ENCODE assay signal across 9 mouse cellular contexts in the genomic region with DNA sequence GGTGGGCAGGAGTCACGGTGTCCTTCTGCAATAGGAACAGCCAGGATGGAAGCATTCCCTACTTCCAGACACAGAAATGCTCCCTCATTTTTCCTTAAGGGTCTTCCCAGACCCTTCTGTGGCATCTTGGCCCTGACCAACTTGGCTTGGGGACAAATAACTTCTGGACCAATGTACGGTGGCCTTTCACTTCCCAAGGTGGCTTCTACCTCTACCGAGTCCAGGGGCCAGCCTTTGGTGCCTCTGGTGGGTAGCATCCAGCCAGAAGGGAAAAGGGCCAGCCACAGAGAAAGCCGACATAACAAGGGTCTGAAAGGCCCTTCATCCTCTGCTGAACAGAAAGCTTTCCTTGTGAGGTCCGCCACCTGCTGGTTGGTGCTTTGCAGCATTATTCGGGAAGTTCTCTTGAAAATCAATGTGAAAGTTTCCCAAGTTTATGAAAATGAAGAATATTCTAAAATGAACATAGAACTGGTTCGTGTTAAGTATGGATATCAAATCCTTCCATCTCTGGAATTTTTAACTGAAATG. TPM values are rescaled to one million over a fixed set of nuclear protein-coding genes. Genes with fewer than 3 reads are reported as not detected.
DNase-seq lines count a peak whose midpoint lies in the region; ATAC-seq and TF ChIP-seq lines count a peak whose summit lies in the region.
"Had no signal": no experiment of that assay in that cellular context is flagged by ENCODE, and none has a peak within 500 bp of the region (broad histone marks: within the 10 kb centered on the region; RNA-seq: fewer than 3 reads in every experiment).

No protein-coding gene starts in this region.

- H3K27me3 ChIP-seq in kidney, embryonic 15.5 days: no peaks in the 10 kb centered on the region
- H3K27me3 ChIP-seq in hindbrain, postnatal 0 days (ENCODE audit: insufficient read depth, low read length): no peaks in the 10 kb centered on the region

- TF ChIP-seq CTCF in bone marrow, adult 2 months (IDR thresholded peaks at IDR 0.05; ENCODE audit: control insufficient read depth, insufficient read depth, low read length): peak; percentile 66
- peak; percentile 91 for TF ChIP-seq CTCF in hindbrain, postnatal 0 days (IDR thresholded peaks at IDR 0.05; ENCODE audit: low read depth)

- H3K4me1 ChIP-seq in kidney, embryonic 15.5 days: peaks cover 28% of the 10 kb centered on the region
- H3K4me1 ChIP-seq in bone marrow, adult 2 months (ENCODE audit: control insufficient read depth, insufficient read depth, low read length): no peaks in the 10 kb centered on the region; the same call in 1 of the 2 replicates
- 0 out of 2 replicates have a peak, but pooled peaks cover under 1% of the 10 kb centered on the region for H3K4me1 ChIP-seq in hindbrain, postnatal 0 days (ENCODE audit: insufficient read depth, low read length)

- DNase-seq in kidney, adult 11 months: peak; percentile 53
- DNase-seq in hindbrain, postnatal 0 days (ENCODE audit: low spot score): peak; percentile 91
- peak; percentile 63 for DNase-seq in left cerebral cortex, postnatal 36 days (ENCODE audit: low spot score in 2 of 2)
- peak; percentile 87 for DNase-seq in retina, embryonic 14.5 days (ENCODE audit: low spot score)
- DNase-seq in urinary bladder, adult 2 months (ENCODE audit: low spot score): peak; percentile 36

- ATAC-seq in kidney, embryonic 15.5 days (replicated peaks; ENCODE audit: low FRiP score): no peak
- ATAC-seq in frontal cortex, adult (ENCODE audit: low TSS enrichment): peak; percentile 18; the same call in 1 of the 2 replicates
- ATAC-seq in hindbrain, postnatal 0 days: no peak

- TF ChIP-seq POLR2A in bone marrow, adult 2 months (IDR thresholded peaks at IDR 0.05; ENCODE audit: borderline replicate concordance, control insufficient read depth, low read depth, low read length): no peak

- no peaks in the 10 kb centered on the region for H3K9me3 ChIP-seq in kidney, embryonic 15.5 days (replicated peaks)
- H3K9me3 ChIP-seq in hindbrain, postnatal 0 days (ENCODE audit: low read length): no peaks in the 10 kb centered on the region
- H3K9me3 ChIP-seq: midbrain, embryonic 12.5 days had no signal

- intact Hi-C loops in left cerebral cortex, postnatal 36 days (cut with DNase I): loop anchor here (1.0 to 10.0 kb wide), 4 partner anchors 206 to 642 kb away; a partner anchor contains a TSS

- no peak overlapping the region for H3K27ac ChIP-seq in kidney, embryonic 15.5 days
- no peak overlapping the region for H3K27ac ChIP-seq in bone marrow, adult 2 months (ENCODE audit: control insufficient read depth, insufficient read depth, low read depth, low read length, poor library complexity)
- no peak overlapping the region for H3K27ac ChIP-seq in hindbrain, postnatal 0 days
- H3K27ac ChIP-seq: midbrain, embryonic 12.5 days had no signal

- WGBS in kidney, embryonic 15.5 days: 28% methylated on average over 7 of the region's 7 CpGs
- 29% methylated on average over 7 of the region's 7 CpGs for WGBS in bone marrow, adult 2 months
- WGBS in hindbrain, postnatal 0 days: 27% methylated on average over 7 of the region's 7 CpGs

- no peak overlapping the region for H3K4me2 ChIP-seq in kidney, embryonic 15.5 days
- H3K4me2 ChIP-seq in hindbrain, postnatal 0 days (ENCODE audit: low read depth, low read length): no peak overlapping the region
- H3K4me2 ChIP-seq: midbrain, embryonic 12.5 days had no signal

- no peak overlapping the region for H3K4me3 ChIP-seq in kidney, embryonic 15.5 days (replicated peaks)
- no peak overlapping the region for H3K4me3 ChIP-seq in bone marrow, adult 2 months (replicated peaks; ENCODE audit: control insufficient read depth, low read depth, low read length)
- no peak overlapping the region for H3K4me3 ChIP-seq in hindbrain, postnatal 0 days (ENCODE audit: low read length)
- H3K4me3 ChIP-seq: midbrain, embryonic 12.5 days had no signal

- no peak overlapping the region for H3K9ac ChIP-seq in kidney, embryonic 15.5 days
- H3K9ac ChIP-seq in hindbrain, postnatal 0 days (replicated peaks; ENCODE audit: low read length): no peak overlapping the region
- H3K9ac ChIP-seq: midbrain, embryonic 12.5 days had no signal

- no peaks in the 10 kb centered on the region for H3K36me3 ChIP-seq in kidney, embryonic 15.5 days
- no peaks in the 10 kb centered on the region for H3K36me3 ChIP-seq in hindbrain, postnatal 0 days (ENCODE audit: insufficient read depth, low read length)
- H3K36me3 ChIP-seq: midbrain, embryonic 12.5 days had no signal

RNA-seq across cellular contexts. Expression of a gene that starts 3.1 kb away (rescaled TPM):
- polyA plus RNA-seq in kidney, embryonic 15.5 days (2015; fragmentation: Nextera tagmentation; extraction: Ambion mirVana): 26.4 and 26.7 TPM in 2 replicates
- polyA plus RNA-seq in bone marrow, adult 2 months (2011; ENCODE audit: insufficient read depth, insufficient read length, low replicate concordance, missing spikeins): 7.9 and 14.4 TPM in 2 replicates
- 13.1 and 15.2 TPM in 2 replicates for total RNA-seq in hindbrain, postnatal 0 days (2014; rRNA removed)
- 9.8 and 10.1 TPM in 2 replicates for polyA plus RNA-seq in hindbrain, postnatal 0 days (2015; fragmentation: Nextera tagmentation; extraction: Ambion mirVana)
- 10 to 100 TPM; 11.0 to 16.1 TPM for total RNA-seq in left cerebral cortex, postnatal 36 days (2021)
- 3.4 and 5.7 TPM in 2 replicates for polyA plus RNA-seq in urinary bladder, adult 2 months (2012; rRNA removed)

RNA-seq across cellular contexts. Expression of a gene that starts 42.4 kb away (rescaled TPM):
- 11.3 and 13.4 TPM in 2 replicates for polyA plus RNA-seq in kidney, embryonic 15.5 days (2015; fragmentation: Nextera tagmentation; extraction: Ambion mirVana)
- 4.2 and 6.4 TPM in 2 replicates for polyA plus RNA-seq in bone marrow, adult 2 months (2011; ENCODE audit: insufficient read depth, insufficient read length, low replicate concordance, missing spikeins)
- total RNA-seq in hindbrain, postnatal 0 days (2014; rRNA removed): 8.9 and 9.1 TPM in 2 replicates
- polyA plus RNA-seq in hindbrain, postnatal 0 days (2015; fragmentation: Nextera tagmentation; extraction: Ambion mirVana): 17.2 and 17.6 TPM in 2 replicates
- total RNA-seq in left cerebral cortex, postnatal 36 days (2021): 10 to 100 TPM; 24.4 to 29.9 TPM
- 16.7 and 16.8 TPM in 2 replicates for polyA plus RNA-seq in urinary bladder, adult 2 months (2012; rRNA removed)

Comparison
In these comparisons a context has a peak if more than half of its experiments do, and no peak if none do; other contexts are left out.
1. DNase-seq: peak in every context shown above with its lines; median percentile 91 in hindbrain, postnatal 0 days; 87 in retina, embryonic 14.5 days; 63 in left cerebral cortex, postnatal 36 days; 53 in kidney, adult 11 months; 36 in urinary bladder, adult 2 months.